Mouse (Mus musculus): ENCODE results near the gene Olfr1444. TPM values are rescaled to one million over a fixed set of nuclear protein-coding genes. Genes with fewer than 3 reads are reported as not detected.
A peak's percentile ranks its signal among the peaks of the same experiment; 100 is the strongest.

The Olfr1444 gene
- polyA plus RNA-seq, 1 experiment from 2014 or later: not detected

DNA sequence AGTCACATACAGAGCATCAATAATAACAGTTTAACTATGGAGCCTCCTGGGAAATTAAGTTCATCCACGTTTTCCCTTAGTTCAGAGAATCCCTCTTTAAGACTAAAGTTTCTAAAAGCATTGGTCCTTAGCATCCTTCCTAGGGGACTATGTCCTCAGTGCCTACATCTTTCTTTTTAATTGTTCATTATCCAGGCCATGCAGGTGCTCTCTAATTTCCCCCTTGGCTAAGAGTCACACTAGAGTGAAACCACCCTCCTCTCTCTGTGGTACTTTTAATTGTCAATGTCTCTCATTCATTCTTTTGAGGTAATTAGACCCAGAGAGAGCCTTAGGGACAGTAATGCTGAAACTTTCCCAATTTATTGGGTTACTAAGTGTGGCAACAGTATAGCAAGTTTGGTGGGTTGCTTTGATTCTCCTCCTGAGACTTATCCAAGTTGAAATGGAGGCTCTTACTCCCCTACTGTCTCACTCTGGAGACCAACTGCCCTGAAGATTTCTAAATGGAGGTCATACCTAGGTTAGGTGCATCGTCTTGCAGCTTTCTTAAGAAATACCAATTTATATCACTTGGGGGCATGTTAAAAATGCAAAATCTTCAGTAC is 26.2 kb upstream of the Olfr1444 start:
- TF ChIP-seq EP300 (IDR thresholded peaks at IDR 0.05; ENCODE audit: low read depth) (no peak), CTCF (IDR thresholded peaks at IDR 0.05; ENCODE audit: low read depth) (no peak)
- Histone ChIP-seq H3K4me1 (ENCODE audit: insufficient read depth) (no peaks in the 10 kb centered on the region), H3K9me3 (ENCODE audit: low read length) (no peaks in the 10 kb centered on the region), H3K4me2 (ENCODE audit: low read depth, low read length) (no peak overlapping the region), H3K27me3 (ENCODE audit: insufficient read depth, low read length) (no peaks in the 10 kb centered on the region), H3K4me3 (ENCODE audit: low read depth, low read length) (no peak overlapping the region), H3K36me3 (replicated peaks; ENCODE audit: insufficient read depth, low read length) (no peaks in the 10 kb centered on the region), H3K9ac (replicated peaks) (no peak overlapping the region), H3K27ac (ENCODE audit: low read depth) (no peak overlapping the region)
- WGBS (ENCODE audit: insufficient replicate concordance): 70% methylated on average over 2 of the region's 2 CpGs
- DNase-seq: no peak
- no peak for ATAC-seq

GRCm38 (mm10) chr19:12831559-12831958 is 25.5 kb upstream of the Olfr1444 start:
- TF ChIP-seq CTCF (IDR thresholded peaks at IDR 0.05; ENCODE audit: low read depth) (no peak), EP300 (IDR thresholded peaks at IDR 0.05; ENCODE audit: low read depth) (no peak)
- no peak for ATAC-seq
- no peaks in the 10 kb centered on the region for H3K27me3 ChIP-seq (ENCODE audit: insufficient read depth, low read length)
- H3K4me1 ChIP-seq (ENCODE audit: insufficient read depth): no peaks in the 10 kb centered on the region
- no peak overlapping the region for H3K27ac ChIP-seq (ENCODE audit: low read depth)
- H3K4me2 ChIP-seq (ENCODE audit: low read depth, low read length): no peak overlapping the region
- 50% methylated on average over 1 of the region's 1 CpGs for WGBS (ENCODE audit: insufficient replicate concordance)
- DNase-seq: no peak
- no peaks in the 10 kb centered on the region for H3K36me3 ChIP-seq (replicated peaks; ENCODE audit: insufficient read depth, low read length)
- no peak overlapping the region for H3K4me3 ChIP-seq (ENCODE audit: low read depth, low read length)
- no peaks in the 10 kb centered on the region for H3K9me3 ChIP-seq (ENCODE audit: low read length)
- no peak overlapping the region for H3K9ac ChIP-seq (replicated peaks)

DNA sequence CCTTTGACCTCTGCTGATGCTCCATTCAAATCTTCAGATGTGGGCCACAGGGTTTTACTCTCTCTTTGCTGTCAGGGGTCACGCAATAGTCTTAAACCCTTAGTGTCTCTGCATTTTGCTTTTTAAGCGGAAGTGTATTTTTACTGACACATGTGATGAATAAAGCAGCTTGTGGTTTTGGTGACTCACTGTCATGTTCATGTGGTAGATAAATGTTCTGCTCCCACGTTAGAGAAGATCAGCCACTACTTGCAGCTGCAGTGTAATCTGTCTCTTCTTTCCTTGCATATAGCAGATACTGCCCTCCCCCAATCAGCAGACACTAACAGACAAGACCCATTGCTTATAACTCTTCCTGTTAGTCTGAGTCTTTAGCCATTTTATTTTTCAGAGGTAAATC is 23.5 kb upstream of the Olfr1444 start:
- H3K27ac ChIP-seq (ENCODE audit: low read depth): no peak overlapping the region
- no peaks in the 10 kb centered on the region for H3K9me3 ChIP-seq (ENCODE audit: low read length)
- no peaks in the 10 kb centered on the region for H3K4me1 ChIP-seq (ENCODE audit: insufficient read depth)
- 37% methylated on average over 3 of the region's 3 CpGs for WGBS (ENCODE audit: insufficient replicate concordance)
- no peak overlapping the region for H3K9ac ChIP-seq (replicated peaks)
- H3K36me3 ChIP-seq (replicated peaks; ENCODE audit: insufficient read depth, low read length): no peaks in the 10 kb centered on the region
- DNase-seq (no peak), ATAC-seq (peak; percentile 73)
- peak; percentile 60; the same call in 1 of the 2 replicates for TF ChIP-seq EP300 (IDR thresholded peaks at IDR 0.05; ENCODE audit: low read depth)
- TF ChIP-seq CTCF (IDR thresholded peaks at IDR 0.05; ENCODE audit: low read depth): no peak
- no peak overlapping the region for H3K4me2 ChIP-seq (ENCODE audit: low read depth, low read length)
- H3K4me3 ChIP-seq (ENCODE audit: low read depth, low read length): no peak overlapping the region
- H3K27me3 ChIP-seq (ENCODE audit: insufficient read depth, low read length): no peaks in the 10 kb centered on the region

DNA sequence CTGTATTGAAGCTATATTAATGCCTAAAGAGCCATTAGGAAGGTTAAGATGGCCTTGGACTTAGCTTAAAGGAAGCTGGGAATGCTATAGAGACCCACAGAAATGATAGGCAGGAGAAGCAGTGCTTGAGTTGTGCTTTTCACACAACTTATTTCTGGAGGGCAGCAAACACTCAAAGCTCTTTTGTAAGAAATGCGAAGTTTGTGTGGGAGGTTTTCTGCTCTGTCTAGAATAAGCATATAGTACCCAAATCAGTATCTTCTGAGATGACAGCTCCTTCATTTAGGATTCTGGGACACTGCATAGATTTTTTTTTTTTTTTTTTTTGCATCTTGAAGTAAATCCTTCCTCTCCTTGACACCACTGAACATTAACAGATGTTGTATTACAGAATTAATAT is 18.6 kb upstream of the Olfr1444 start:
- no peaks in the 10 kb centered on the region for H3K36me3 ChIP-seq (replicated peaks; ENCODE audit: insufficient read depth, low read length)
- H3K27me3 ChIP-seq (ENCODE audit: insufficient read depth, low read length): no peaks in the 10 kb centered on the region
- H3K4me3 ChIP-seq (ENCODE audit: low read depth, low read length): no peak overlapping the region
- H3K4me2 ChIP-seq (ENCODE audit: low read depth, low read length): no peak overlapping the region
- DNase-seq (no peak), ATAC-seq (no peak)
- no peaks in the 10 kb centered on the region for H3K4me1 ChIP-seq (ENCODE audit: insufficient read depth)
- TF ChIP-seq EP300 (IDR thresholded peaks at IDR 0.05; ENCODE audit: low read depth) (no peak), CTCF (IDR thresholded peaks at IDR 0.05; ENCODE audit: low read depth) (no peak)
- H3K9me3 ChIP-seq (ENCODE audit: low read length): no peaks in the 10 kb centered on the region
- WGBS (ENCODE audit: insufficient replicate concordance): 86% methylated on average over 1 of the region's 1 CpGs
- no peak overlapping the region for H3K27ac ChIP-seq (ENCODE audit: low read depth)
- no peak overlapping the region for H3K9ac ChIP-seq (replicated peaks)

GRCm38 (mm10) chr19:12846382-12846781 is 10.7 kb upstream of the Olfr1444 start, which contains the start of gene Gm5244:
TSS of gene Gm5244 (plus strand) at chr19:12846682.
- no peak within 1 kb of the TSS for H3K4me2 ChIP-seq (ENCODE audit: low read depth, low read length)
- H3K9me3 ChIP-seq (ENCODE audit: low read length): no peaks in the 10 kb centered on the region
- no peak within 1 kb of the TSS for H3K9ac ChIP-seq (replicated peaks)
- H3K36me3 ChIP-seq (replicated peaks; ENCODE audit: insufficient read depth, low read length): no peaks in the 10 kb centered on the region
- H3K27ac ChIP-seq (ENCODE audit: low read depth): no peak within 1 kb of the TSS
- TF ChIP-seq EP300 (IDR thresholded peaks at IDR 0.05; ENCODE audit: low read depth) (no peak), CTCF (IDR thresholded peaks at IDR 0.05; ENCODE audit: low read depth) (no peak)
- no peaks in the 10 kb centered on the region for H3K4me1 ChIP-seq (ENCODE audit: insufficient read depth)
- H3K4me3 ChIP-seq (ENCODE audit: low read depth, low read length): no peak within 1 kb of the TSS
- no peak for DNase-seq
- no peaks in the 10 kb centered on the region for H3K27me3 ChIP-seq (ENCODE audit: insufficient read depth, low read length)
- ATAC-seq: no peak

- WGBS (ENCODE audit: insufficient replicate concordance): 62% methylated on average over 2 of the region's 2 CpGs
- Histone ChIP-seq H3K4me2 (ENCODE audit: low read depth, low read length) (no peak within 1 kb of the TSS), H3K27me3 (ENCODE audit: insufficient read depth, low read length) (no peaks in the 10 kb centered on the region), H3K9me3 (ENCODE audit: low read length) (no peaks in the 10 kb centered on the region), H3K4me1 (ENCODE audit: insufficient read depth) (no peaks in the 10 kb centered on the region), H3K4me3 (ENCODE audit: low read depth, low read length) (no peak within 1 kb of the TSS), H3K27ac (ENCODE audit: low read depth) (no peak within 1 kb of the TSS), H3K36me3 (replicated peaks; ENCODE audit: insufficient read depth, low read length) (no peaks in the 10 kb centered on the region), H3K9ac (replicated peaks) (no peak within 1 kb of the TSS)
- ATAC-seq (no peak), DNase-seq (no peak)
- TF ChIP-seq EP300 (IDR thresholded peaks at IDR 0.05; ENCODE audit: low read depth): no peak
- TF ChIP-seq CTCF (IDR thresholded peaks at IDR 0.05; ENCODE audit: low read depth): no peak
Measured at GRCm38 (mm10) chr19:12883555-12883954, 26.5 kb downstream of the Olfr1444 start, which contains the start of gene Olfr1445. TSS of gene Olfr1445 (plus strand) at chr19:12883855.
